Mouse (Mus musculus): ENCODE data around the gene Cnr1. TPM values are rescaled to one million over a fixed set of nuclear protein-coding genes. Genes with fewer than 3 reads are reported as not detected.

The Cnr1 gene
- polyA plus RNA-seq, 1 experiment from 2014 or later, result 7.8 TPM

DNA sequence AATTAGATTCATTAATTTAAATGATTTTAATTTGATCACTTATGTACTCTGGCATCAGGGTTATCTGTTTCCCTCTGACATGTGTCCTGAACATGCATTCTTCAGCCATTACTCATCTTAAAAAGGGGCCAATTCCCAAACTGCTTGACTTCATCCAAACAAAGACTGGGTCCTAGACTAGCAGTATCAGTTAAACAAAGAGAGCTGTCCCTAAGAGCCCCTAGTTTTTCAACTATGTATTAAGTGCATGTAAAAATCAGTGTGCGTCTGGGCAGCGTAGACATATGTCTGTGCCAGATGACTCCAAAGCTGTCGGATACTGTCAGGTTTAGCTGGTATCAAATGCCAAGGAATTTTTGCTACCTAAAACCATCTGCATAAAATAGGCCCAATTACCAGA is 23.2 kb downstream of the Cnr1 start:
- Histone ChIP-seq H3K27me3 (replicated peaks; ENCODE audit: control insufficient read depth, insufficient read depth, low read length) (no peaks in the 10 kb centered on the region), H3K27ac (ENCODE audit: low read depth) (no peak overlapping the region), H3K9ac (ENCODE audit: low read length) (no peak overlapping the region), H3K4me2 (ENCODE audit: low read length) (no peak overlapping the region), H3K9me3 (ENCODE audit: control insufficient read depth, low read length) (no peaks in the 10 kb centered on the region), H3K4me3 (ENCODE audit: low read depth, low read length) (no peak overlapping the region), H3K36me3 (ENCODE audit: control insufficient read depth, insufficient read depth, low read length) (no peaks in the 10 kb centered on the region), H3K4me1 (replicated peaks; ENCODE audit: control insufficient read depth, insufficient read depth, low read length) (no peaks in the 10 kb centered on the region)
- no peak for ATAC-seq (replicated peaks; ENCODE audit: low FRiP score, low TSS enrichment, low read depth)
- no peak for DNase-seq (ENCODE audit: low spot score)
- WGBS, result 65% methylated on average over 3 of the region's 3 CpGs

DNA sequence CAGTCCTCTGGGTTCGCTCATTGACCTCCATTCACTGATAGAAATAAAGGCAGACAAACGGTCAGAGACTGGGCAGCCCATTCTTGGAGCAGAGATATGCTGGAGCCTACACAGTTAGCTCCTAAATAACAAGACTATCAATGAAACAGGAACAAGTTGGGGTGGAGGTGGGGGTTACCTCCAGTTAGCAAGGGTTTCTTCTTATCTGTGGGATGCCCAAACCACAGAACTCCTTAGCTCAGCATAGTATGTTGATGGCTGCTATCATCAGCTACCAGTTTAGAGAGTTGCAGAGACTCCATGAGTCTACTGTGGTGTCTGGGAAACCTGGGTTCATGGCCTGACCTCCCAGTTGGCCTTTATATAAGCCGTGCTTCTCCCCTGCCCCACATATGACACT is 33.0 kb downstream of the Cnr1 start:
- no peak for DNase-seq (ENCODE audit: low spot score)
- H3K27me3 ChIP-seq (replicated peaks; ENCODE audit: control insufficient read depth, insufficient read depth, low read length), result no peaks in the 10 kb centered on the region
- ATAC-seq (replicated peaks; ENCODE audit: low FRiP score, low TSS enrichment, low read depth), result no peak
- WGBS, result 83% methylated on average over 3 of the region's 3 CpGs
- no peak overlapping the region for H3K9ac ChIP-seq (ENCODE audit: low read length)
- H3K4me2 ChIP-seq (ENCODE audit: low read length), result no peak overlapping the region
- no peaks in the 10 kb centered on the region for H3K4me1 ChIP-seq (replicated peaks; ENCODE audit: control insufficient read depth, insufficient read depth, low read length)
- H3K4me3 ChIP-seq (ENCODE audit: low read depth, low read length), result no peak overlapping the region
- H3K27ac ChIP-seq (ENCODE audit: low read depth), result no peak overlapping the region
- H3K36me3 ChIP-seq (ENCODE audit: control insufficient read depth, insufficient read depth, low read length), result no peaks in the 10 kb centered on the region
- H3K9me3 ChIP-seq (ENCODE audit: control insufficient read depth, low read length), result no peaks in the 10 kb centered on the region

DNA sequence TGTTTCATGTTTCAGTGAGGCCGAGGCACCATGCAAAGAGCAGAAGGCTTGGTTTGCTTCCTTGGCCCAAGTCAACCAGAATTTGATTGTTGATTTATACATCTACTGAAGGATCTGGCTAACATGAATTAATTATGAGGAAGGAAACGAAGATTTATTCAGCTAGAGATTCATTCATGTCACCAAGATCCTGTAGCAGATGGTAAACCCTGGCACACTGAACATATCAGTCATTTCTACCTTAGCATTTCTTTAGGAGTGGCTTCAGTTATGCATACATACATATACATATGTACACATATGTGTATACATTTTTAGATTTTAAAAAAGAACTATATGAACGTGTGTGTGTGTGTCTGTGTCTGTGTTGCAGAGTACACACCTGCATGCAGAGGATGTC is 34.1 kb downstream of the Cnr1 start:
- H3K4me3 ChIP-seq (ENCODE audit: low read depth, low read length), result no peak overlapping the region
- H3K9me3 ChIP-seq (ENCODE audit: control insufficient read depth, low read length), result no peaks in the 10 kb centered on the region
- ATAC-seq (replicated peaks; ENCODE audit: low FRiP score, low TSS enrichment, low read depth) (no peak), DNase-seq (ENCODE audit: low spot score) (no peak)
- H3K9ac ChIP-seq (ENCODE audit: low read length), result no peak overlapping the region
- H3K27ac ChIP-seq (ENCODE audit: low read depth), result no peak overlapping the region
- 78% methylated on average over 3 of the region's 3 CpGs for WGBS
- no peak overlapping the region for H3K4me2 ChIP-seq (ENCODE audit: low read length)
- H3K36me3 ChIP-seq (ENCODE audit: control insufficient read depth, insufficient read depth, low read length), result no peaks in the 10 kb centered on the region
- H3K27me3 ChIP-seq (replicated peaks; ENCODE audit: control insufficient read depth, insufficient read depth, low read length), result no peaks in the 10 kb centered on the region
- no peaks in the 10 kb centered on the region for H3K4me1 ChIP-seq (replicated peaks; ENCODE audit: control insufficient read depth, insufficient read depth, low read length)

DNA sequence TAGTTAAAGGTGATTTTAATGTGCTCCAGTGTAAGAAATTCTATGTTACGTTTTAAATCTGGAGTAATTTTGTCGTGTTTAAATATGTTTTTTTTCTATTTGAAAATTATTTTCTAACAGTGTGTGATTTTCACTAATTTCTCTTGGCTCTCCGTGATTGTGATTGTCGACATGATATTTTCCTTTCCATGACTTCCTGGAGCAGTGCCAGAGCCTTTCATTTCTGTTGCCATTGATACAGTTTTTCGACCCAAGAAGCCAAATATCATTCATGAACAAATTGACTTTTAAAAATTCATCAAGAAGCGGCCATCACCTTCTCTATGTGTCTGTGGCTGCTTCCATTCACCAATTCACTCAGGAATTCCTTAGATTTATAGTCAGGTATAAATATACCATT is 35.4 kb downstream of the Cnr1 start:
- H3K4me1 ChIP-seq (replicated peaks; ENCODE audit: control insufficient read depth, insufficient read depth, low read length), result no peaks in the 10 kb centered on the region
- ATAC-seq (replicated peaks; ENCODE audit: low FRiP score, low TSS enrichment, low read depth), result no peak

GRCm38 (mm10) chr4:33970726-33971125 is 46.3 kb downstream of the Cnr1 start:
- no peak overlapping the region for H3K27ac ChIP-seq (ENCODE audit: low read depth)
- no peaks in the 10 kb centered on the region for H3K27me3 ChIP-seq (replicated peaks; ENCODE audit: control insufficient read depth, insufficient read depth, low read length)
- DNase-seq (ENCODE audit: low spot score), result no peak
- no peak overlapping the region for H3K9ac ChIP-seq (ENCODE audit: low read length)
- no peak for ATAC-seq (replicated peaks; ENCODE audit: low FRiP score, low TSS enrichment, low read depth)
- H3K4me1 ChIP-seq (replicated peaks; ENCODE audit: control insufficient read depth, insufficient read depth, low read length), result no peaks in the 10 kb centered on the region
- H3K4me2 ChIP-seq (ENCODE audit: low read length), result no peak overlapping the region
- no peaks in the 10 kb centered on the region for H3K36me3 ChIP-seq (ENCODE audit: control insufficient read depth, insufficient read depth, low read length)
- no peak overlapping the region for H3K4me3 ChIP-seq (ENCODE audit: low read depth, low read length)
- WGBS, result 74% methylated on average over 3 of the region's 3 CpGs
- H3K9me3 ChIP-seq (ENCODE audit: control insufficient read depth, low read length), result no peaks in the 10 kb centered on the region

More for the DNA sequence above, 35.4 kb downstream of the Cnr1 start:
- H3K9me3 ChIP-seq (ENCODE audit: control insufficient read depth, low read length), result no peaks in the 10 kb centered on the region
- no peak for DNase-seq (ENCODE audit: low spot score)
- 87% methylated on average over 6 of the region's 6 CpGs for WGBS
- H3K4me2 ChIP-seq (ENCODE audit: low read length), result no peak overlapping the region
- no peaks in the 10 kb centered on the region for H3K27me3 ChIP-seq (replicated peaks; ENCODE audit: control insufficient read depth, insufficient read depth, low read length)
- H3K4me3 ChIP-seq (ENCODE audit: low read depth, low read length), result no peak overlapping the region
- H3K27ac ChIP-seq (ENCODE audit: low read depth), result no peak overlapping the region
- H3K36me3 ChIP-seq (ENCODE audit: control insufficient read depth, insufficient read depth, low read length), result no peaks in the 10 kb centered on the region
- no peak overlapping the region for H3K9ac ChIP-seq (ENCODE audit: low read length)

GRCm38 (mm10) chr4:33988466-33989089 is 64.2 kb downstream of the Cnr1 start:
- no peaks in the 10 kb centered on the region for H3K9me3 ChIP-seq (ENCODE audit: control insufficient read depth, low read length)
- no peak overlapping the region for H3K27ac ChIP-seq (ENCODE audit: low read depth)
- no peaks in the 10 kb centered on the region for H3K36me3 ChIP-seq (ENCODE audit: control insufficient read depth, insufficient read depth, low read length)
- 74% methylated on average over 5 of the region's 5 CpGs for WGBS
- no peak overlapping the region for H3K4me2 ChIP-seq (ENCODE audit: low read length)
- ATAC-seq (replicated peaks; ENCODE audit: low FRiP score, low TSS enrichment, low read depth) (no peak), DNase-seq (ENCODE audit: low spot score) (no peak)
- no peak overlapping the region for H3K4me3 ChIP-seq (ENCODE audit: low read depth, low read length)
- no peaks in the 10 kb centered on the region for H3K4me1 ChIP-seq (replicated peaks; ENCODE audit: control insufficient read depth, insufficient read depth, low read length)
- H3K9ac ChIP-seq (ENCODE audit: low read length), result no peak overlapping the region
- H3K27me3 ChIP-seq (replicated peaks; ENCODE audit: control insufficient read depth, insufficient read depth, low read length), result no peaks in the 10 kb centered on the region

- Histone ChIP-seq H3K27ac (ENCODE audit: low read depth) (no peak overlapping the region), H3K4me3 (ENCODE audit: low read depth, low read length) (no peak overlapping the region), H3K4me1 (replicated peaks; ENCODE audit: control insufficient read depth, insufficient read depth, low read length) (no peaks in the 10 kb centered on the region), H3K9ac (ENCODE audit: low read length) (no peak overlapping the region), H3K36me3 (ENCODE audit: control insufficient read depth, insufficient read depth, low read length) (no peaks in the 10 kb centered on the region), H3K9me3 (ENCODE audit: control insufficient read depth, low read length) (no peaks in the 10 kb centered on the region), H3K27me3 (replicated peaks; ENCODE audit: control insufficient read depth, insufficient read depth, low read length) (no peaks in the 10 kb centered on the region), H3K4me2 (ENCODE audit: low read length) (no peak overlapping the region)
- ATAC-seq (replicated peaks; ENCODE audit: low FRiP score, low TSS enrichment, low read depth) (no peak), DNase-seq (ENCODE audit: low spot score) (no peak)
- WGBS, result 40% methylated on average over 2 of the region's 3 CpGs
These were observed 68.3 kb downstream of the Cnr1 start for GRCm38 (mm10) chr4:33992687-33993086.

DNA sequence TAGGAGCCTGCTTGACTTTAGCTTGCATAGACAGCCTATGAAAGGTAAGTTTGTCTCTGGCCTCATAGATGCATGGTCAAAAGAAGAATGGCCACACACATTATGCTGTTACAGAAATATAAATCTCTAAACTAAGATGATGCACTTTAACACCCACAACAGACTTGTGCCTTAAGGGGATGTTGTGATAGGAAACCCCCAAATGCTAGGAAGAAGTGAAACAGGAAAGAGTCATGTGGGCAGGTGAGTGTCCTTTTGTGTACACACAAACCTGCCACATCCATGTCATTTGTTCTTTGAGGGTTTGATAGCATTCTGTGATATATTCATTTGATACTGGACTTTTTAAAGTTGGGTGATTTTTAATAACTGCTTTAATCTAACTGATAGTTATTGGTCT is 72.0 kb downstream of the Cnr1 start:
- ATAC-seq (replicated peaks; ENCODE audit: low FRiP score, low TSS enrichment, low read depth) (no peak), DNase-seq (ENCODE audit: low spot score) (no peak)
- Histone ChIP-seq H3K9me3 (ENCODE audit: control insufficient read depth, low read length) (no peaks in the 10 kb centered on the region), H3K27ac (ENCODE audit: low read depth) (no peak overlapping the region), H3K36me3 (ENCODE audit: control insufficient read depth, insufficient read depth, low read length) (no peaks in the 10 kb centered on the region), H3K4me1 (replicated peaks; ENCODE audit: control insufficient read depth, insufficient read depth, low read length) (no peaks in the 10 kb centered on the region), H3K9ac (ENCODE audit: low read length) (no peak overlapping the region), H3K27me3 (replicated peaks; ENCODE audit: control insufficient read depth, insufficient read depth, low read length) (no peaks in the 10 kb centered on the region), H3K4me2 (ENCODE audit: low read length) (no peak overlapping the region), H3K4me3 (ENCODE audit: low read depth, low read length) (no peak overlapping the region)
